Mouse (Mus musculus): ENCODE measurements around the gene Ren1. TPM values are rescaled to one million over a fixed set of nuclear protein-coding genes. Genes with fewer than 3 reads are reported as not detected.

Ren1 gene
- total and polyA plus RNA-seq, 3 experiments = not detected

- H3K27me3 ChIP-seq (ENCODE audit: insufficient read depth, low read length) = peaks cover 22% of the 10 kb centered on the region
- H3K36me3 ChIP-seq (replicated peaks) = no peaks in the 10 kb centered on the region
- no peak overlapping the region for H3K4me3 ChIP-seq (ENCODE audit: low read depth, low read length)
- ATAC-seq (ENCODE audit: extremely low read depth, insufficient number of reproducible peaks, low FRiP score, poor library complexity, severe bottlenecking) (no peak), DNase-seq (ENCODE audit: low spot score) (no peak)
- H3K9me3 ChIP-seq (replicated peaks) = no peaks in the 10 kb centered on the region
- TF ChIP-seq TAL1 (conservative IDR thresholded peaks at IDR 0.05; ENCODE audit: low read depth, low read length) = no peak
- no peak for TF ChIP-seq GATA2 (IDR thresholded peaks at IDR 0.05; ENCODE audit: borderline replicate concordance, low read depth, low read length)
- no peak for TF ChIP-seq GATA1 (IDR thresholded peaks at IDR 0.05; ENCODE audit: borderline replicate concordance, low read length)
- no peak for TF ChIP-seq CTCF (IDR thresholded peaks at IDR 0.05; ENCODE audit: low read depth, low read length)
- no peak for TF ChIP-seq POLR2AphosphoS5 (IDR thresholded peaks at IDR 0.05; ENCODE audit: insufficient replicate concordance, low read depth, low read length)
- peaks cover 8% of the 10 kb centered on the region for H3K4me1 ChIP-seq (ENCODE audit: insufficient read depth, low read depth, low read length)
Measured at GRCm38 (mm10) chr1:133382552-133383155, 32.3 kb downstream of the Ren1 start.

- DNase-seq (ENCODE audit: low spot score) (no peak), ATAC-seq (ENCODE audit: extremely low read depth, insufficient number of reproducible peaks, low FRiP score, poor library complexity, severe bottlenecking) (no peak)
- no peak for TF ChIP-seq TAL1 (conservative IDR thresholded peaks at IDR 0.05; ENCODE audit: low read depth, low read length)
- TF ChIP-seq CTCF (IDR thresholded peaks at IDR 0.05; ENCODE audit: low read depth, low read length) = no peak
- TF ChIP-seq GATA2 (IDR thresholded peaks at IDR 0.05; ENCODE audit: borderline replicate concordance, low read depth, low read length) = no peak
- TF ChIP-seq POLR2AphosphoS5 (IDR thresholded peaks at IDR 0.05; ENCODE audit: insufficient replicate concordance, low read depth, low read length) = no peak
- TF ChIP-seq GATA1 (IDR thresholded peaks at IDR 0.05; ENCODE audit: borderline replicate concordance, low read length) = no peak
- Histone ChIP-seq H3K27me3 (ENCODE audit: insufficient read depth, low read length) (peaks cover 22% of the 10 kb centered on the region), H3K4me3 (ENCODE audit: low read depth, low read length) (no peak overlapping the region), H3K9me3 (replicated peaks) (no peaks in the 10 kb centered on the region), H3K36me3 (replicated peaks) (no peaks in the 10 kb centered on the region), H3K4me1 (ENCODE audit: insufficient read depth, low read depth, low read length) (peaks cover 8% of the 10 kb centered on the region)
Measured at GRCm38 (mm10) chr1:133383157-133383783, 33.0 kb downstream of the Ren1 start.

GRCm38 (mm10) chr1:133385506-133385905 lies 35.2 kb downstream of the Ren1 start:
- peak; percentile 70 for ATAC-seq (ENCODE audit: extremely low read depth, insufficient number of reproducible peaks, low FRiP score, poor library complexity, severe bottlenecking)
- H3K9me3 ChIP-seq (replicated peaks) = no peaks in the 10 kb centered on the region
- H3K4me1 ChIP-seq (ENCODE audit: insufficient read depth, low read depth, low read length) = peaks cover 6% of the 10 kb centered on the region
- TF ChIP-seq GATA2 (IDR thresholded peaks at IDR 0.05; ENCODE audit: borderline replicate concordance, low read depth, low read length) = no peak
- peak; percentile 78 for TF ChIP-seq CTCF (IDR thresholded peaks at IDR 0.05; ENCODE audit: low read depth, low read length)
- no peak for TF ChIP-seq TAL1 (conservative IDR thresholded peaks at IDR 0.05; ENCODE audit: low read depth, low read length)
- TF ChIP-seq POLR2AphosphoS5 (IDR thresholded peaks at IDR 0.05; ENCODE audit: insufficient replicate concordance, low read depth, low read length) = no peak
- TF ChIP-seq GATA1 (IDR thresholded peaks at IDR 0.05; ENCODE audit: borderline replicate concordance, low read length) = no peak
- peak; percentile 65 for DNase-seq (ENCODE audit: low spot score)
- peak overlapping the region; percentile 49; the same call in 1 of the 2 replicates for H3K4me3 ChIP-seq (ENCODE audit: low read depth, low read length)
- H3K36me3 ChIP-seq (replicated peaks) = no peaks in the 10 kb centered on the region
- H3K27me3 ChIP-seq (ENCODE audit: insufficient read depth, low read length) = peaks cover 27% of the 10 kb centered on the region

- Histone ChIP-seq H3K4me3 (ENCODE audit: low read depth, low read length) (no peak overlapping the region; the same call in 1 of the 2 replicates), H3K9me3 (replicated peaks) (no peaks in the 10 kb centered on the region), H3K4me1 (ENCODE audit: insufficient read depth, low read depth, low read length) (peaks cover 6% of the 10 kb centered on the region), H3K27me3 (ENCODE audit: insufficient read depth, low read length) (peaks cover 27% of the 10 kb centered on the region), H3K36me3 (replicated peaks) (no peaks in the 10 kb centered on the region)
- DNase-seq (ENCODE audit: low spot score) = no peak
- no peak for ATAC-seq (ENCODE audit: extremely low read depth, insufficient number of reproducible peaks, low FRiP score, poor library complexity, severe bottlenecking)
- TF ChIP-seq GATA1 (IDR thresholded peaks at IDR 0.05; ENCODE audit: borderline replicate concordance, low read length) (no peak), TAL1 (conservative IDR thresholded peaks at IDR 0.05; ENCODE audit: low read depth, low read length) (no peak), POLR2AphosphoS5 (IDR thresholded peaks at IDR 0.05; ENCODE audit: insufficient replicate concordance, low read depth, low read length) (no peak), CTCF (IDR thresholded peaks at IDR 0.05; ENCODE audit: low read depth, low read length) (no peak), GATA2 (IDR thresholded peaks at IDR 0.05; ENCODE audit: borderline replicate concordance, low read depth, low read length) (no peak)
Measured at GRCm38 (mm10) chr1:133386209-133386608, 35.9 kb downstream of the Ren1 start.

- TF ChIP-seq POLR2AphosphoS5 (IDR thresholded peaks at IDR 0.05; ENCODE audit: insufficient replicate concordance, low read depth, low read length) (no peak), GATA2 (IDR thresholded peaks at IDR 0.05; ENCODE audit: borderline replicate concordance, low read depth, low read length) (no peak), GATA1 (IDR thresholded peaks at IDR 0.05; ENCODE audit: borderline replicate concordance, low read length) (no peak), TAL1 (conservative IDR thresholded peaks at IDR 0.05; ENCODE audit: low read depth, low read length) (no peak), CTCF (IDR thresholded peaks at IDR 0.05; ENCODE audit: low read depth, low read length) (no peak)
- Histone ChIP-seq H3K4me3 (ENCODE audit: low read depth, low read length) (no peak overlapping the region), H3K4me1 (ENCODE audit: insufficient read depth, low read depth, low read length) (peaks cover 6% of the 10 kb centered on the region), H3K36me3 (replicated peaks) (no peaks in the 10 kb centered on the region), H3K9me3 (replicated peaks) (no peaks in the 10 kb centered on the region), H3K27me3 (ENCODE audit: insufficient read depth, low read length) (peaks cover 25% of the 10 kb centered on the region)
- DNase-seq (ENCODE audit: low spot score) = no peak
- ATAC-seq (ENCODE audit: extremely low read depth, insufficient number of reproducible peaks, low FRiP score, poor library complexity, severe bottlenecking) = no peak
Measured at GRCm38 (mm10) chr1:133387539-133388268, 37.4 kb downstream of the Ren1 start.

GRCm38 (mm10) chr1:133394702-133395101 lies 44.4 kb downstream of the Ren1 start:
- no peak for ATAC-seq (ENCODE audit: extremely low read depth, insufficient number of reproducible peaks, low FRiP score, poor library complexity, severe bottlenecking)
- Histone ChIP-seq H3K9me3 (replicated peaks) (no peaks in the 10 kb centered on the region), H3K4me3 (ENCODE audit: low read depth, low read length) (no peak overlapping the region), H3K27me3 (ENCODE audit: insufficient read depth, low read length) (peaks cover 14% of the 10 kb centered on the region), H3K4me1 (ENCODE audit: insufficient read depth, low read depth, low read length) (0 out of 2 replicates have a peak, but pooled peaks cover 4% of the 10 kb centered on the region), H3K36me3 (replicated peaks) (no peaks in the 10 kb centered on the region)
- TF ChIP-seq GATA1 (IDR thresholded peaks at IDR 0.05; ENCODE audit: borderline replicate concordance, low read length) (no peak), CTCF (IDR thresholded peaks at IDR 0.05; ENCODE audit: low read depth, low read length) (no peak), POLR2AphosphoS5 (IDR thresholded peaks at IDR 0.05; ENCODE audit: insufficient replicate concordance, low read depth, low read length) (no peak), GATA2 (IDR thresholded peaks at IDR 0.05; ENCODE audit: borderline replicate concordance, low read depth, low read length) (no peak), TAL1 (conservative IDR thresholded peaks at IDR 0.05; ENCODE audit: low read depth, low read length) (no peak)
- DNase-seq (ENCODE audit: low spot score) = no peak
